ENCODE assay signal across 8 mouse cellular contexts in the genomic region with DNA sequence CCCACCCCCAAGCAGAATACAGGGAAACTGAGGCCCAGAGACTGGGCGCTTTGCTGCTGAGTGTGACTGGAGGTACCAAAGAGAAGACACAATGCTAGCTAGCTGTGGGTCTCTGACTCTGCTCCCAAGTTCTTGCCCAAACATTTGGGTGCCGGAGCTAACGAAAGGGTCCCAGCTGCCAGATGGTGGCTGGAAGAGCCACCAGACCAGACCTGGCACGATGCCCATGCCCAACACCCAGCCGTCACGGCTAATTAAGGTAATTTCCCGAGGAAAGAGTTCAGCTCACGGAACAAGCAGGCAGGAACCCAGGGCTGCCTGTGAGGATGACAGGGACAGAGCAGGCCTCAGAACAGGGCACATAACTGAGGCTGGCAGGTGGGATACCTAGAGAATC. TPM values are rescaled to one million over a fixed set of nuclear protein-coding genes. Genes with fewer than 3 reads are reported as not detected.
DNase-seq lines count a peak whose midpoint lies in the region; ATAC-seq and TF ChIP-seq lines count a peak whose summit lies in the region.

No protein-coding gene starts in this region.

- H3K4me1 ChIP-seq in heart, embryonic 16.5 days (ENCODE audit: control insufficient read depth, insufficient read depth, low read length), result peaks cover 24% of the 10 kb centered on the region
- no peaks in the 10 kb centered on the region for H3K4me1 ChIP-seq in heart, adult 2 months (ENCODE audit: control insufficient read depth, insufficient read depth, low read length)
- peaks cover 38% of the 10 kb centered on the region for H3K4me1 ChIP-seq in hindbrain, embryonic 16.5 days (ENCODE audit: control insufficient read depth, insufficient read depth, low read depth, low read length)
- H3K4me1 ChIP-seq in midbrain, postnatal 0 days (ENCODE audit: insufficient read depth, low read length), result peaks cover 21% of the 10 kb centered on the region; the same call in 1 of the 2 replicates

- H3K79me2 ChIP-seq in heart, adult 2 months (replicated peaks; ENCODE audit: control insufficient read depth, insufficient read depth, low read length), result no peaks in the 10 kb centered on the region

- H3K9me3 ChIP-seq in heart, embryonic 16.5 days (replicated peaks; ENCODE audit: control insufficient read depth, low read length), result no peaks in the 10 kb centered on the region
- H3K9me3 ChIP-seq in hindbrain, embryonic 16.5 days (ENCODE audit: control insufficient read depth, low read length), result no peaks in the 10 kb centered on the region
- H3K9me3 ChIP-seq in midbrain, postnatal 0 days (ENCODE audit: low read length), result no peaks in the 10 kb centered on the region

- H3K27ac ChIP-seq in heart, embryonic 16.5 days (ENCODE audit: low read length), result no peak overlapping the region
- H3K27ac ChIP-seq in heart, adult 2 months, result no peak overlapping the region
- H3K27ac ChIP-seq in hindbrain, embryonic 16.5 days (ENCODE audit: low read depth, low read length), result peak overlapping the region; percentile 79
- H3K27ac ChIP-seq in midbrain, postnatal 0 days (ENCODE audit: low read depth, low read length), result no peak overlapping the region

- no peak for TF ChIP-seq POLR2A in heart, adult 2 months (IDR thresholded peaks at IDR 0.05; ENCODE audit: insufficient read depth, low read depth, low read length)

- ATAC-seq in heart, embryonic 16.5 days (replicated peaks; ENCODE audit: extremely low read depth, insufficient read depth, low FRiP score), result no peak
- ATAC-seq in hindbrain, embryonic 16.5 days, result no peak
- ATAC-seq in midbrain, postnatal 0 days (ENCODE audit: low FRiP score), result no peak

- DNase-seq in heart, adult 2 months, result no peak
- DNase-seq in cerebellum, postnatal 10 days, result peak; percentile 96
- DNase-seq in midbrain, postnatal 0 days (ENCODE audit: low spot score), result peak; percentile 79
- DNase-seq in urinary bladder, postnatal 10 days (ENCODE audit: low spot score), result no peak
- DNase-seq in layer of hippocampus, postnatal 14 days (ENCODE audit: low spot score in 2 of 2), result no peak
- no peak for DNase-seq in urinary bladder, adult 18-20 months (ENCODE audit: low spot score in 2 of 2)

- no peak overlapping the region; the same call in 1 of the 2 replicates for H3K4me3 ChIP-seq in heart, embryonic 16.5 days (ENCODE audit: low read length)
- H3K4me3 ChIP-seq in heart, adult 2 months, result no peak overlapping the region
- peak overlapping the region; percentile 51 for H3K4me3 ChIP-seq in hindbrain, embryonic 16.5 days (ENCODE audit: low read length)
- peak overlapping the region; percentile 50 for H3K4me3 ChIP-seq in midbrain, postnatal 0 days (ENCODE audit: low read depth, low read length)

- H3K9ac ChIP-seq in heart, embryonic 16.5 days (ENCODE audit: low read length), result no peak overlapping the region
- H3K9ac ChIP-seq in heart, adult 2 months (ENCODE audit: low read depth, low read length), result no peak overlapping the region
- H3K9ac ChIP-seq in hindbrain, embryonic 16.5 days (ENCODE audit: low read depth, low read length), result peak overlapping the region; percentile 68
- H3K9ac ChIP-seq in midbrain, postnatal 0 days (replicated peaks; ENCODE audit: low read length, poor library complexity, severe bottlenecking), result peak overlapping the region; percentile 52

- intact Hi-C loops in heart, adult 2 months (cut with DNase I), result no loop called here

- TF ChIP-seq EP300 in heart, adult 2 months (IDR thresholded peaks at IDR 0.05; ENCODE audit: insufficient read depth, low read depth, low read length), result no peak

- H3K4me2 ChIP-seq in heart, embryonic 16.5 days (ENCODE audit: low read depth, low read length), result peak overlapping the region; percentile 48; the same call in 1 of the 2 replicates
- H3K4me2 ChIP-seq in hindbrain, embryonic 16.5 days (ENCODE audit: low read length), result peak overlapping the region; percentile 61
- peak overlapping the region; percentile 69 for H3K4me2 ChIP-seq in midbrain, postnatal 0 days (ENCODE audit: low read depth, low read length, poor library complexity, severe bottlenecking)

- H3K27me3 ChIP-seq in heart, embryonic 16.5 days (ENCODE audit: control insufficient read depth, insufficient read depth, low read length), result peaks cover 74% of the 10 kb centered on the region
- peaks cover 6% of the 10 kb centered on the region for H3K27me3 ChIP-seq in heart, adult 2 months (ENCODE audit: control insufficient read depth, insufficient read depth, low read length)
- peaks cover 2% of the 10 kb centered on the region for H3K27me3 ChIP-seq in hindbrain, embryonic 16.5 days (replicated peaks; ENCODE audit: control insufficient read depth, insufficient read depth, low read length)
- H3K27me3 ChIP-seq in midbrain, postnatal 0 days (ENCODE audit: insufficient read depth, low read length), result no peaks in the 10 kb centered on the region

- TF ChIP-seq CTCF in heart, adult 2 months (IDR thresholded peaks at IDR 0.05), result no peak
- TF ChIP-seq CTCF in midbrain, postnatal 0 days (IDR thresholded peaks at IDR 0.05), result no peak

- 22% methylated on average over 8 of the region's 8 CpGs for WGBS in heart, embryonic 16.5 days
- WGBS in heart, adult 2 months, result 41% methylated on average over 8 of the region's 8 CpGs
- WGBS in hindbrain, embryonic 16.5 days, result 15% methylated on average over 8 of the region's 8 CpGs
- 18% methylated on average over 8 of the region's 8 CpGs for WGBS in midbrain, postnatal 0 days

- no peaks in the 10 kb centered on the region for H3K36me3 ChIP-seq in heart, embryonic 16.5 days (ENCODE audit: control insufficient read depth, insufficient read depth)
- no peaks in the 10 kb centered on the region for H3K36me3 ChIP-seq in heart, adult 2 months (ENCODE audit: control insufficient read depth, insufficient read depth, low read length)
- H3K36me3 ChIP-seq in hindbrain, embryonic 16.5 days (ENCODE audit: control insufficient read depth, insufficient read depth, low read length), result 0 out of 2 replicates have a peak, but pooled peaks cover 3% of the 10 kb centered on the region
- H3K36me3 ChIP-seq in midbrain, postnatal 0 days (ENCODE audit: insufficient read depth, low read length), result peaks cover 21% of the 10 kb centered on the region

RNA-seq across cellular contexts. Expression of a gene that starts 33.2 kb away (rescaled TPM):
- 2.2 and 2.3 TPM in 2 replicates for polyA plus RNA-seq in heart, embryonic 16.5 days (2015; fragmentation: Nextera tagmentation; extraction: Ambion mirVana)
- 1 to 10 TPM; 3.2 to 3.7 TPM for total RNA-seq in heart, adult 2 months (2021)
- 3.8 and 4.4 TPM in 2 replicates for polyA plus RNA-seq in heart, adult 2 months (2012; rRNA removed)
- 7.0 and 10.8 TPM in 2 replicates for polyA plus RNA-seq in hindbrain, embryonic 16.5 days (2015; fragmentation: Nextera tagmentation; extraction: Ambion mirVana)
- total RNA-seq in midbrain, postnatal 0 days (2014; rRNA removed), result 16.6 and 25.6 TPM in 2 replicates
- polyA plus RNA-seq in midbrain, postnatal 0 days (2015; fragmentation: Nextera tagmentation; extraction: Ambion mirVana), result 5.2 and 5.5 TPM in 2 replicates
- 10 to 100 TPM; 10.7 to 11.7 TPM for total RNA-seq in layer of hippocampus, postnatal 14 days (2021)

RNA-seq across cellular contexts. Expression of a gene that starts 38.4 kb away (rescaled TPM):
- 45.9 and 53.3 TPM in 2 replicates for polyA plus RNA-seq in heart, embryonic 16.5 days (2015; fragmentation: Nextera tagmentation; extraction: Ambion mirVana)
- total RNA-seq in heart, adult 2 months (2021), result 10 to 100 TPM; 26.3 to 29.7 TPM
- polyA plus RNA-seq in heart, adult 2 months (2012; rRNA removed), result 10.4 and 18.4 TPM in 2 replicates
- polyA plus RNA-seq in hindbrain, embryonic 16.5 days (2015; fragmentation: Nextera tagmentation; extraction: Ambion mirVana), result 108 and 112 TPM in 2 replicates
- 66.8 and 81.9 TPM in 2 replicates for total RNA-seq in midbrain, postnatal 0 days (2014; rRNA removed)
- 107 and 111 TPM in 2 replicates for polyA plus RNA-seq in midbrain, postnatal 0 days (2015; fragmentation: Nextera tagmentation; extraction: Ambion mirVana)
- total RNA-seq in layer of hippocampus, postnatal 14 days (2021), result 100 to 1,000 TPM in 1 of 2 experiments, 10 to 100 TPM in 1; 96.1 to 101 TPM

RNA-seq across cellular contexts. Expression of a gene that starts 38.5 kb away (rescaled TPM):
- 10.9 and 11.8 TPM in 2 replicates for polyA plus RNA-seq in heart, embryonic 16.5 days (2015; fragmentation: Nextera tagmentation; extraction: Ambion mirVana)
- total RNA-seq in heart, adult 2 months (2021), result 10 to 100 TPM; 10.2 to 14.2 TPM
- 6.6 and 13.3 TPM in 2 replicates for polyA plus RNA-seq in heart, adult 2 months (2012; rRNA removed)
- 19.1 and 21.6 TPM in 2 replicates for polyA plus RNA-seq in hindbrain, embryonic 16.5 days (2015; fragmentation: Nextera tagmentation; extraction: Ambion mirVana)
- 49.6 and 59.5 TPM in 2 replicates for total RNA-seq in midbrain, postnatal 0 days (2014; rRNA removed)
- 20.7 and 24.2 TPM in 2 replicates for polyA plus RNA-seq in midbrain, postnatal 0 days (2015; fragmentation: Nextera tagmentation; extraction: Ambion mirVana)
- total RNA-seq in layer of hippocampus, postnatal 14 days (2021), result 10 to 100 TPM; 32.3 to 37.9 TPM

RNA-seq across cellular contexts. Expression of a gene that starts 59.4 kb away (rescaled TPM):
- 1.8 and 1.9 TPM in 2 replicates for polyA plus RNA-seq in heart, embryonic 16.5 days (2015; fragmentation: Nextera tagmentation; extraction: Ambion mirVana)
- 10 to 100 TPM; 17.7 to 17.9 TPM for total RNA-seq in heart, adult 2 months (2021)
- polyA plus RNA-seq in heart, adult 2 months (2012; rRNA removed), result 8.7 and 18.8 TPM in 2 replicates
- polyA plus RNA-seq in hindbrain, embryonic 16.5 days (2015; fragmentation: Nextera tagmentation; extraction: Ambion mirVana), result 1.7 and 1.9 TPM in 2 replicates
- total RNA-seq in midbrain, postnatal 0 days (2014; rRNA removed), result 2.1 and 2.6 TPM in 2 replicates
- polyA plus RNA-seq in midbrain, postnatal 0 days (2015; fragmentation: Nextera tagmentation; extraction: Ambion mirVana), result 1.1 and 1.3 TPM in 2 replicates
- 1 to 10 TPM; 1.2 TPM for total RNA-seq in layer of hippocampus, postnatal 14 days (2021)

Comparison
In these comparisons a context has a peak if more than half of its experiments do, and no peak if none do; other contexts are left out.
1. H3K4me3 ChIP-seq: peak in hindbrain, embryonic 16.5 days (single experiment) and midbrain, postnatal 0 days (single experiment); none in heart, embryonic 16.5 days (single experiment) and heart, adult 2 months (single experiment).
2. H3K9ac ChIP-seq: peak in hindbrain, embryonic 16.5 days (single experiment) and midbrain, postnatal 0 days (single experiment); none in heart, embryonic 16.5 days (single experiment) and heart, adult 2 months (single experiment).
3. DNase-seq: peak in cerebellum, postnatal 10 days (2 of 2) and midbrain, postnatal 0 days (single experiment); none in heart, adult 2 months (0 of 2), urinary bladder, postnatal 10 days (single experiment), layer of hippocampus, postnatal 14 days (0 of 2) and urinary bladder, adult 18-20 months (0 of 2).
4. Peak in every context shown above with its lines, with median percentiles within 50 percentile points of each other: H3K4me2 ChIP-seq.